Mouse (Mus musculus): ENCODE measurements at regions not wholly inside any gene's neighbourhood (a gene's known extent, or its start where the extent isn't known, plus 50 kb on each side); places are given as distances from the start of the nearest gene placed in this dataset.
"Not testable (repeated sequence)": the region's sequence is repeated elsewhere in the genome, so short reads cannot be mapped to it uniquely, and the experiment has no call there.

GRCm38 (mm10) chr1:176504731-176505130, 229.6 kb upstream of the Pld5 start:
- DNase-seq (ENCODE audit: low spot score), result not testable (repeated sequence)

- no peak for DNase-seq (ENCODE audit: low spot score)
Measured at GRCm38 (mm10) chr1:176499010-176499650, 224.0 kb upstream of the Pld5 start.

GRCm38 (mm10) chr1:176468560-176468959, 193.4 kb upstream of the Pld5 start:
- no peak for DNase-seq (ENCODE audit: low spot score)

GRCm38 (mm10) chr1:176462125-176462524, 187.0 kb upstream of the Pld5 start:
- DNase-seq (ENCODE audit: low spot score), result no peak

GRCm38 (mm10) chr1:176446735-176447134, 171.6 kb upstream of the Pld5 start:
- no peak for DNase-seq (ENCODE audit: low spot score)

GRCm38 (mm10) chr1:176443712-176444111, 168.6 kb upstream of the Pld5 start:
- no peak for DNase-seq (ENCODE audit: low spot score)

GRCm38 (mm10) chr1:176440254-176440653, 165.1 kb upstream of the Pld5 start:
- DNase-seq (ENCODE audit: low spot score), result no peak

GRCm38 (mm10) chr1:176427835-176428234, 152.7 kb upstream of the Pld5 start:
- DNase-seq (ENCODE audit: low spot score), result no peak

GRCm38 (mm10) chr1:176427046-176427445, 151.9 kb upstream of the Pld5 start:
- DNase-seq (ENCODE audit: low spot score), result no peak

- no peak for DNase-seq (ENCODE audit: low spot score)
Measured at GRCm38 (mm10) chr1:176417251-176417650, 142.1 kb upstream of the Pld5 start.

GRCm38 (mm10) chr1:176404128-176404527, 129.0 kb upstream of the Pld5 start:
- no peak for DNase-seq (ENCODE audit: low spot score)

GRCm38 (mm10) chr1:176379645-176380044, 104.5 kb upstream of the Pld5 start:
- DNase-seq (ENCODE audit: low spot score), result no peak

- DNase-seq (ENCODE audit: low spot score), result no peak
Measured at GRCm38 (mm10) chr1:176366900-176367299, 91.8 kb upstream of the Pld5 start.

- no peak for DNase-seq (ENCODE audit: low spot score)
Measured at GRCm38 (mm10) chr1:176360957-176361356, 85.8 kb upstream of the Pld5 start.

GRCm38 (mm10) chr1:176359992-176360724, 85.0 kb upstream of the Pld5 start:
- DNase-seq (ENCODE audit: low spot score), result no peak

GRCm38 (mm10) chr1:176355342-176355741, 80.2 kb upstream of the Pld5 start:
- peak; percentile 21 for DNase-seq (ENCODE audit: low spot score)

GRCm38 (mm10) chr1:176354898-176355297, 79.8 kb upstream of the Pld5 start:
- no peak for DNase-seq (ENCODE audit: low spot score)

- DNase-seq (ENCODE audit: low spot score), result no peak
Measured at GRCm38 (mm10) chr1:176352706-176353105, 77.6 kb upstream of the Pld5 start.

- DNase-seq (ENCODE audit: low spot score), result no peak
Measured at GRCm38 (mm10) chr1:176349909-176350495, 74.9 kb upstream of the Pld5 start.

GRCm38 (mm10) chr1:176348129-176348528, 73.0 kb upstream of the Pld5 start:
- DNase-seq (ENCODE audit: low spot score), result no peak

GRCm38 (mm10) chr1:176331344-176331743, 56.2 kb upstream of the Pld5 start:
- no peak for DNase-seq (ENCODE audit: low spot score)
